ENCODE assay signal across 13 mouse cellular contexts in genomic region chr5:35774137-35774424, GRCm38 (mm10). TPM values are rescaled to one million over a fixed set of nuclear protein-coding genes. Genes with fewer than 3 reads are reported as not detected.
DNase-seq lines count a peak whose midpoint lies in the region; ATAC-seq lines count a peak whose summit lies in the region.
"Had no signal": no experiment of that assay in that cellular context is flagged by ENCODE, and none has a peak within 500 bp of the region (broad histone marks: within the 10 kb centered on the region; RNA-seq: fewer than 3 reads in every experiment).

No protein-coding gene starts in this region.

- no peaks in the 10 kb centered on the region for H3K36me3 ChIP-seq in kidney, embryonic 15.5 days
- H3K36me3 ChIP-seq: liver, embryonic 15.5 days had no signal

- peak overlapping the region; percentile 62 for H3K27ac ChIP-seq in kidney, embryonic 15.5 days
- H3K27ac ChIP-seq: liver, embryonic 15.5 days; stomach, postnatal 0 days had no signal

- no peak overlapping the region for H3K4me2 ChIP-seq in kidney, embryonic 15.5 days
- H3K4me2 ChIP-seq: liver, embryonic 15.5 days had no signal

- H3K9me3 ChIP-seq in kidney, embryonic 15.5 days (replicated peaks): no peaks in the 10 kb centered on the region
- H3K9me3 ChIP-seq: liver, embryonic 15.5 days had no signal

- no peak for DNase-seq in kidney, adult 11 months
- peak; percentile 26 for DNase-seq in retina, postnatal 1 day
- no peak for DNase-seq in retina, embryonic 14.5 days (ENCODE audit: low spot score)
- DNase-seq in induced T-regulatory cell, adult 2 months (ENCODE audit: low read depth): peak; percentile 22
- no peak for DNase-seq in right cerebral cortex, postnatal 10 days (ENCODE audit: low spot score in 2 of 2)
- DNase-seq in right cerebral cortex, postnatal 36 days (ENCODE audit: low spot score in 2 of 2): no peak
- DNase-seq: cerebellum, adult 18-20 months; heart, postnatal 4 days; lung, postnatal 36 days; spleen, adult 18-20 months had no signal

- peaks cover 5% of the 10 kb centered on the region; the same call in 1 of the 2 replicates for H3K27me3 ChIP-seq in kidney, embryonic 15.5 days
- H3K27me3 ChIP-seq: liver, embryonic 15.5 days had no signal

- peak; percentile 55 for ATAC-seq in kidney, embryonic 15.5 days (replicated peaks; ENCODE audit: low FRiP score)

- H3K4me3 ChIP-seq in kidney, embryonic 15.5 days (replicated peaks): no peak overlapping the region
- H3K4me3 ChIP-seq: liver, embryonic 15.5 days had no signal

- H3K4me1 ChIP-seq in kidney, embryonic 15.5 days: peaks cover 31% of the 10 kb centered on the region
- H3K4me1 ChIP-seq: liver, embryonic 15.5 days had no signal

- 5% methylated on average over 6 of the region's 6 CpGs for WGBS in kidney, embryonic 15.5 days

- H3K9ac ChIP-seq in kidney, embryonic 15.5 days: no peak overlapping the region
- H3K9ac ChIP-seq: liver, embryonic 15.5 days had no signal

RNA-seq across cellular contexts. Expression of gene Ablim2, which starts 16.4 kb away (rescaled TPM):
- 1.7 and 2.7 TPM in 2 replicates for polyA plus RNA-seq in kidney, embryonic 15.5 days (2015; fragmentation: Nextera tagmentation; extraction: Ambion mirVana)

RNA-seq across cellular contexts. Expression of gene Sh3tc1, which starts 34.3 kb away (rescaled TPM):
- 16.6 and 20.4 TPM in 2 replicates for polyA plus RNA-seq in kidney, embryonic 15.5 days (2015; fragmentation: Nextera tagmentation; extraction: Ambion mirVana)

Comparison
In these comparisons a context has a peak if more than half of its experiments do, and no peak if none do; other contexts are left out.
1. DNase-seq: peak in retina, postnatal 1 day (single experiment) and induced T-regulatory cell, adult 2 months (single experiment); none in kidney, adult 11 months (single experiment), retina, embryonic 14.5 days (single experiment), right cerebral cortex, postnatal 10 days (0 of 2) and right cerebral cortex, postnatal 36 days (0 of 2).